Mouse (Mus musculus) liver, postnatal 0 days (tissue): ENCODE measurements around the gene Selenop. TPM values are rescaled to one million over a fixed set of nuclear protein-coding genes. Genes with fewer than 3 reads are reported as not detected.

Experiments
- ATAC-seq: fragments of 200-750 bp; cut with Nextera tagmentation; 2 replicates; pipeline ENCODE4 v1.8.0; 2017; ENCODE audit warnings: mild to moderate bottlenecking, moderate library complexity
- DNase-seq: peaks from one replicate; pipeline ENCODE4 v3.0.0-alpha.2; 2016
- H3K27ac ChIP-seq: fragments of 300-500 bp; sonication (generic); 2 replicates; pipeline ENCODE4 v1.5.1; 2014; ENCODE audit warnings: antibody characterized with exemption, moderate library complexity, mild to moderate bottlenecking, low read depth
- H3K27me3 ChIP-seq: fragments of 300-500 bp; sonication (generic); 2 replicates; pipeline ENCODE4 v1.6.1; 2014; ENCODE audit warnings: low read length, control low read depth, mixed read lengths; ENCODE audit not compliant: insufficient read depth
- H3K36me3 ChIP-seq: fragments of 300-500 bp; sonication (generic); replicated peaks from 2 replicates; pipeline ENCODE4 v1.6.1; 2014; ENCODE audit warnings: mild to moderate bottlenecking, control low read depth, low read length, moderate library complexity, mixed read lengths; ENCODE audit not compliant: insufficient read depth
- H3K4me1 ChIP-seq: fragments of 300-500 bp; sonication (generic); 2 replicates; pipeline ENCODE4 v1.6.1; 2014; ENCODE audit warnings: antibody characterized with exemption, mild to moderate bottlenecking, control low read depth; ENCODE audit not compliant: insufficient read depth
- H3K4me2 ChIP-seq: fragments of 300-500 bp; sonication (generic); 2 replicates; pipeline ENCODE4 v1.6.1; 2014; ENCODE audit warnings: low read depth, mild to moderate bottlenecking, low read length, moderate library complexity, mixed read lengths
- H3K4me3 ChIP-seq: fragments of 300-500 bp; sonication (generic); 2 replicates; pipeline ENCODE4 v1.5.1; 2014; ENCODE audit warnings: low read depth, low read length
- H3K9ac ChIP-seq: fragments of 300-500 bp; sonication (generic); replicated peaks from 2 replicates; pipeline ENCODE4 v1.6.1; 2014; ENCODE audit warnings: mild to moderate bottlenecking, moderate library complexity
- H3K9me3 ChIP-seq: fragments of 300-500 bp; sonication (generic); 2 replicates; pipeline ENCODE4 v1.6.1; 2016; ENCODE audit warnings: mild to moderate bottlenecking, control low read depth, low read length, mixed read lengths
- CTCF ChIP-seq: sonication (generic); IDR thresholded peaks from 2 replicates; pipeline ENCODE4 v1.5.1; 2016; ENCODE audit warnings: antibody characterized with exemption, low read depth
- EP300 ChIP-seq: IDR thresholded peaks from 2 replicates; pipeline ENCODE4 v1.6.1; 2016; ENCODE audit warnings: antibody characterized with exemption, low read depth, mild to moderate bottlenecking
- WGBS: fragments of 180-500 bp; shearing (Covaris S2); extraction: QIAGEN DNeasy Blood & Tissue Kit; methylation state at CpG from one replicate; pipeline ENCODE4 v1.1.7; 2014; ENCODE audit not compliant: insufficient replicate concordance; 5-methylcytosine and 5-hydroxymethylcytosine counted together
- polyA plus RNA-seq: library from polyadenylated mRNA; unstranded; fragments of >200 nt; fragmentation: Nextera tagmentation; extraction: Ambion mirVana; gene quantifications from 2 replicates; pipeline ENCODE4 v1.2.1, GENCODE M21; 2015

Gene Selenop
- polyA plus RNA-seq, 1 experiment from 2014 or later: 4,176 TPM

DNA sequence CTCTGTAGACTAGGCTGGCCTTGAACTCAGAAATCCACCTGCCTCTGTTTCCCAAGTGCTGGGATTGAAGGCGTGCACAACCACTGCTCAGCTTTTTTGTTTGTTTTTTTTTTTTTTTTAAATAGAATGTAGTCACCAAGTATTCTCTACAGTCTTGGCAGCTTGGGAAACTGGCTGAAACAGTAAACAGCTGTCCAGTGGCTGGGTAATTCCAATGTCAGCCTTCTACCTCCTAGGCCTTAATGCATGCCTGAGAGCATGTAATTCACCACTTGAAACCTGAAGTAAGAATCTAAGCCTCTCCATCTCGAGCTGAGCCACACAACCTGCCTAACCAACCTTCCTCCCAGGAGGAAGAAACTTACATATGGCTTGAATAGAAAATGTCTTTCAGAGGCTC lies 48.3 kb downstream of the Selenop start:
- TF ChIP-seq CTCF (no peak), EP300 (no peak)
- Histone ChIP-seq H3K27me3 (no peaks in the 10 kb centered on the region), H3K36me3 (no peaks in the 10 kb centered on the region; the same call in none of the 2 replicates), H3K4me3 (no peak overlapping the region), H3K27ac (no peak overlapping the region), H3K9ac (no peak overlapping the region), H3K4me1 (no peaks in the 10 kb centered on the region), H3K9me3 (no peaks in the 10 kb centered on the region), H3K4me2 (no peak overlapping the region)
- 52% methylated on average over 2 of the region's 2 CpGs for WGBS
- DNase-seq: no peak
- no peak for ATAC-seq

DNA sequence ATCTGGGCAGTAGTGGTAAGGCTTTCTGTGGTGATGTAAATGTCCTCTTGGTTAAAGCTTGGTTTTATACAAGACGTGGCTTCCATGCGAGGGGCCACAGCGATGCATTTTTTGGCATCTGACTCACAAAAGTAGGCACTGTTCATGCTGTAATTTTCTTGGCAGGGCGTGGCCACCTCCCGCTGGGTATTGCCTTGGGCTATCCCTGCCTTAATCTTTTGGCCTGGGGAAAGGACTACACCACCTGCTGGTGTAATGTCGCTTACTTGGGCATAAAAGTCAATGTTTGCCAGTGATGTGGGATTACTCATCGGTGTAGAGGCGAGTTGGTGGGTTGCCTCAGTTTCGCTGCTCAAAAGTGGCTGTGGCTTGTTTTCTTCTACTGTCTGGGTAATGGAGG lies 51.6 kb downstream of the Selenop start:
- Histone ChIP-seq H3K27me3 (no peaks in the 10 kb centered on the region), H3K4me3 (no peak overlapping the region), H3K9me3 (no peaks in the 10 kb centered on the region), H3K36me3 (no peaks in the 10 kb centered on the region; the same call in none of the 2 replicates), H3K4me2 (no peak overlapping the region), H3K9ac (no peak overlapping the region), H3K27ac (no peak overlapping the region), H3K4me1 (no peaks in the 10 kb centered on the region)
- WGBS: 81% methylated on average over 9 of the region's 9 CpGs
- DNase-seq (no peak), ATAC-seq (no peak)
- TF ChIP-seq EP300 (no peak), CTCF (no peak)

DNA sequence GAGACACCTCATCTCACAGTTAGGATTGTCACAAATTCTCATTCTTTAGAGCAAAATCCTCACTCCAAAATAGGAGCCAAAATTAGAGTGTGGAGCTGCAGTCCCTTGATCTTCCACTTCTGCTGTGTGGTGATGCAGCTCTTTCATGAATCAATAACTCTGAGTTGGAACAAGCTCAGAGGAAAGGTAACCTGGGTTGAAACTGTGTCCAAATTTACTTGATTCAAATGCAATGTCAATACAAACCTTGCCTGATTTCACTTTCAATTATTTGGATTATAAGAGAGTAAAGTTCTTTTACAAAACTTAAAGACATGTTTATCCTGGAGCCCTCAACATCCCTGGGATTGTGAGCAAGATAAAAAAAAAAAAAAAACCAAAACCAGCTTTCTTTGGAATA lies 54.7 kb downstream of the Selenop start:
- Histone ChIP-seq H3K4me2 (no peak overlapping the region), H3K27ac (no peak overlapping the region), H3K4me3 (no peak overlapping the region), H3K27me3 (no peaks in the 10 kb centered on the region), H3K9me3 (no peaks in the 10 kb centered on the region), H3K9ac (no peak overlapping the region), H3K4me1 (no peaks in the 10 kb centered on the region), H3K36me3 (no peaks in the 10 kb centered on the region; the same call in none of the 2 replicates)
- DNase-seq (no peak), ATAC-seq (no peak)
- TF ChIP-seq CTCF (no peak), EP300 (no peak)

Other genes starting within 250 kb of the Selenop start
- 5.6 and 5.9 TPM in 2 replicates for gene Ccdc152, start 35.0 kb downstream of the Selenop start, polyA plus RNA-seq